In the genomic region with DNA sequence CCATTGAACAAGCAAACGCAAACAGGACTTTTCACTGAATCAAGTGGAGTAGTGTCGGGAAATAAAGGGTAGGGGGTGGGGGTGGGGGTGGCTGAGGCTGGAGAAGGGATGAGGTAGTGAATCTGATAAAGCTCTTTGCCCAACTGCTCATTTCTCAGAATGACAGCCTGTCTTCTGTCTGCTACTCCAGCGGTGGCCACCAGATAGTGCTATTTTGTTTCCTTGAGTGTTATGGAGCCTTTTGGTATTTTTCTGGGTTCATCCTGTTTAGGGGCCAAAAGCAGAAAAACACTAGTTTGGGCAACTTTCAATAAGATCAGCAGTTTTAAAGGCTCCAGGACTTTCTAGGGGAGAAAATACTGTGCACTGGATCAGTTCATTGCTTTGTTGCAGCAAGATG, we compare ENCODE assay signal across 9 mouse cellular contexts. TPM values are rescaled to one million over a fixed set of nuclear protein-coding genes. Genes with fewer than 3 reads are reported as not detected.
DNase-seq lines count a peak whose midpoint lies in the region; ATAC-seq lines count a peak whose summit lies in the region.
"Had no signal": no experiment of that assay in that cellular context is flagged by ENCODE, and none has a peak within 500 bp of the region (broad histone marks: within the 10 kb centered on the region; RNA-seq: fewer than 3 reads in every experiment).

No protein-coding gene starts in this region.

- H3K27me3 ChIP-seq in neural tube, embryonic 11.5 days (ENCODE audit: control insufficient read depth, insufficient read depth, low read length) = no peaks in the 10 kb centered on the region
- peaks cover 2% of the 10 kb centered on the region; the same call in 1 of the 2 replicates for H3K27me3 ChIP-seq in embryonic facial prominence, embryonic 10.5 days (replicated peaks; ENCODE audit: low read depth, poor library complexity, severe bottlenecking)

- peak; percentile 68 for DNase-seq in embryo, embryonic 10 days (ENCODE audit: low spot score)
- no peak for DNase-seq in embryo, embryonic 9.5 days (ENCODE audit: extremely low spot score)
- peak; percentile 43 for DNase-seq in neural tube, embryonic 11.5 days (ENCODE audit: low spot score)
- DNase-seq in neural tube, embryonic 10.5 days (ENCODE audit: extremely low spot score, low spot score) = no peak
- DNase-seq in embryonic facial prominence, embryonic 10.5 days (ENCODE audit: low spot score) = peak; percentile 44
- peak; percentile 50 to 65 for DNase-seq in layer of hippocampus, postnatal 14 days (ENCODE audit: low spot score in 2 of 2)
- peak; percentile 51 to 71 for DNase-seq in right cerebral cortex, adult 2 months (ENCODE audit: low spot score in 2 of 2)
- DNase-seq in heart, adult 9 months (ENCODE audit: low spot score in 2 of 2) = no peak
- DNase-seq: liver, embryonic 13.5 days had no signal

- ATAC-seq in neural tube, embryonic 11.5 days (ENCODE audit: insufficient read depth, low FRiP score, low TSS enrichment) = no peak

- no peaks in the 10 kb centered on the region for H3K9me3 ChIP-seq in neural tube, embryonic 11.5 days (ENCODE audit: control insufficient read depth, low read length)
- no peaks in the 10 kb centered on the region for H3K9me3 ChIP-seq in embryonic facial prominence, embryonic 10.5 days
- H3K9me3 ChIP-seq: liver, embryonic 13.5 days had no signal

- H3K27ac ChIP-seq in neural tube, embryonic 11.5 days (ENCODE audit: low read depth, low read length) = no peak overlapping the region
- H3K27ac ChIP-seq in embryonic facial prominence, embryonic 10.5 days (replicated peaks) = no peak overlapping the region
- H3K27ac ChIP-seq: liver, embryonic 13.5 days had no signal

- no peak overlapping the region for H3K4me3 ChIP-seq in neural tube, embryonic 11.5 days (ENCODE audit: low read depth, low read length)
- H3K4me3 ChIP-seq in embryonic facial prominence, embryonic 10.5 days = no peak overlapping the region
- H3K4me3 ChIP-seq: liver, embryonic 13.5 days had no signal

- no peaks in the 10 kb centered on the region for H3K4me1 ChIP-seq in neural tube, embryonic 11.5 days (ENCODE audit: control insufficient read depth, insufficient read depth, low read length)
- peaks cover 21% of the 10 kb centered on the region for H3K4me1 ChIP-seq in embryonic facial prominence, embryonic 10.5 days
- H3K4me1 ChIP-seq: liver, embryonic 13.5 days had no signal

- H3K4me2 ChIP-seq in neural tube, embryonic 11.5 days (ENCODE audit: low read depth) = no peak overlapping the region
- H3K4me2 ChIP-seq: liver, embryonic 13.5 days had no signal

- no peak overlapping the region for H3K9ac ChIP-seq in neural tube, embryonic 11.5 days (ENCODE audit: low read length)
- H3K9ac ChIP-seq: liver, embryonic 13.5 days had no signal

- H3K36me3 ChIP-seq in neural tube, embryonic 11.5 days (ENCODE audit: control insufficient read depth, insufficient read depth, low read length) = peaks cover 6% of the 10 kb centered on the region
- peaks cover 30% of the 10 kb centered on the region for H3K36me3 ChIP-seq in embryonic facial prominence, embryonic 10.5 days (replicated peaks)

- WGBS in neural tube, embryonic 11.5 days = 13% methylated on average over 3 of the region's 3 CpGs
- WGBS in embryonic facial prominence, embryonic 10.5 days = 6% methylated on average over 3 of the region's 3 CpGs

RNA-seq across cellular contexts. Expression of a gene that starts 9.8 kb away (rescaled TPM):
- polyA plus RNA-seq in neural tube, embryonic 11.5 days (2014; fragmentation: Nextera tagmentation; extraction: Ambion mirVana) = 2.9 and 3.1 TPM in 2 replicates
- 3.6 and 3.8 TPM in 2 replicates for polyA plus RNA-seq in embryonic facial prominence, embryonic 10.5 days (2016; fragmentation: Nextera tagmentation; extraction: Ambion mirVana)
- total RNA-seq in layer of hippocampus, postnatal 14 days (2021) = 10 to 100 TPM; 21.2 to 21.9 TPM

Comparison
In these comparisons a context has a peak if more than half of its experiments do, and no peak if none do; other contexts are left out.
1. DNase-seq: peak in embryo, embryonic 10 days (single experiment), neural tube, embryonic 11.5 days (single experiment), embryonic facial prominence, embryonic 10.5 days (single experiment), layer of hippocampus, postnatal 14 days (2 of 2) and right cerebral cortex, adult 2 months (2 of 2); none in embryo, embryonic 9.5 days (single experiment), neural tube, embryonic 10.5 days (single experiment) and heart, adult 9 months (0 of 2).